Mouse (Mus musculus): ENCODE results near the gene Rbbp7. TPM values are rescaled to one million over a fixed set of nuclear protein-coding genes. Genes with fewer than 3 reads are reported as not detected.

Gene Rbbp7
- polyA plus RNA-seq, 1 experiment from 2014 or later = 435 TPM

Other genes with a start within 250 kb of the Rbbp7 start
- gene Reps2, start 116.8 kb upstream of the Rbbp7 start, polyA plus RNA-seq (2015; fragmentation: Nextera tagmentation; extraction: Ambion mirVana) = 1.00 and 2.4 TPM in 2 replicates
- gene Txlng, start 69.1 kb downstream of the Rbbp7 start, polyA plus RNA-seq (2015; fragmentation: Nextera tagmentation; extraction: Ambion mirVana) = 16.7 and 19.5 TPM in 2 replicates
- gene Syap1, start 128.0 kb downstream of the Rbbp7 start, polyA plus RNA-seq (2015; fragmentation: Nextera tagmentation; extraction: Ambion mirVana) = 45.0 and 48.6 TPM in 2 replicates
- gene Ctps2, start 140.8 kb downstream of the Rbbp7 start, polyA plus RNA-seq (2015; fragmentation: Nextera tagmentation; extraction: Ambion mirVana) = 78.8 and 90.8 TPM in 2 replicates
- 0.49 TPM in 1 of 2 replicates, not detected in the other for gene S100g, start 204.2 kb downstream of the Rbbp7 start, polyA plus RNA-seq (2015; fragmentation: Nextera tagmentation; extraction: Ambion mirVana)

Data from embryonic facial prominence, embryonic 13.5 days (tissue).